Mouse (Mus musculus) adrenal gland, adult (tissue): Measurements from ENCODE around the gene Cldnd1.
A peak's percentile ranks its signal among the peaks of the same experiment; 100 is the strongest.

Experiments used
- DNase-seq, 2 experiments: peaks; one replicate each; pipeline ENCODE4 v3.0.0; 2022 to 2023; ENCODE audit warnings: low spot score in 1 of 2; ENCODE audit not compliant: inconsistent age in 2 of 2

Cldnd1 gene

GRCm38 (mm10) chr16:58727477-58728131 is at the start of gene Cldnd1:
Gene Cldnd1, plus strand, starts transcription at chr16:58727910.
- DNase-seq, result peak; percentile 97 to 99

GRCm38 (mm10) chr16:58678660-58679059 is 49.0 kb upstream of the Cldnd1 start:
- DNase-seq, result no peak

DNA sequence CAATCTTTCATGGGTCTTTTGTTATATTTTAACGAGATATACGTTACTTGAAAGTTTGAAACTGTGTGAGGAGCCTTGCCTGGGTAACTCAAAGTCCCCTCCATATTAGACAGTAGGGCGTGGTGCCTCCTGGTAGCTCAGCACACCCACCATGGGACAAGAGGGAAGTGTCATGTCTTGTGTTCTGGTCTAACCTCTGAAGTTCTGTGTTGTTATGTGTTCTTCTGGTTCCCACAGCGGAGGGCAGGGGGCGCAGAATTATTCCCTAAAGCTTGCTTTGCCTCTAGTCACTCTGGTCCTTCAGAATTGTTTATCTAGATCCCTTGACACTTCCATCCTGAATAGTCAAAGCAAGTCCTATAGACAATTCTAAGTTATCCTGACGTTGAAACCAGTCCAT is 45.7 kb upstream of the Cldnd1 start:
- DNase-seq, result no peak

DNA sequence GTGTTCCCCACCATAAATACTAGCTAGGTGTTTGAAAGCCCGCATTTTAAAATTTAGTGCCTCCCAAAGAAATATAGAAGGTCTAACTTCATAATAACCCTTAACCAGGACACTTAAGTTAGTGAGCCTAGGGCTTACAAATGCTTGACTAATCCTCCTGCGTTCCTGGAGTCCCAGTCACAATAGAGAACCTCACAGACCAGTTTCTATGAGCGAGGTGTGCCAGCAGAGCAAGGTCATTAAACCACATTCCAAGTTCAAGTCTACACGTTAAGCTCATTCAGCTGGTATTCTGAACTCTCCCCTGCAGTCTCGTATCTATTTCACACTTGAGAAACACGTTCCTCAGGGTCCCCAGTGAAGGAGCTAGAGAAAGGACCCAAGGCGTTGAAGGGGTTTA is 44.8 kb upstream of the Cldnd1 start:
- no peak for DNase-seq

GRCm38 (mm10) chr16:58683911-58684310 is 43.8 kb upstream of the Cldnd1 start:
- DNase-seq, result no peak

DNA sequence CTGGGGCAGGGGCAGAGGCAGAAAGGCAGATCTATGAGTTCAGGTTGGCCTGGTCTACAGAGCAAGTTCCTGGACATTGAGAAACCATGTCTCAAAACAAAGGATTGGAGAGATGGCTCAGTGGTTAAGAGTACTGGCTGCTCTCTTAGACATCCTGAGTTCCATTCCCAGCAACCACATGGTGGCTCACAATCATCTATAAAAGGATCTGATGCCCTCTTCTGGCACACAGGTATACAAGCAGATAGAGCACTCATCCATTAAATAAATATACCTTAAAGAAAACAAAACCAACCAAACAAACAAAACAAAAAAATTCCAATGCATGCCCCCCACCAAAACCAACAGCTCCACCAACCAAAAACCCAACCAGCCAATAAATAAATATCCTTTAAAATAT is 43.2 kb upstream of the Cldnd1 start:
- DNase-seq, result no peak

GRCm38 (mm10) chr16:58685548-58686537 is 41.9 kb upstream of the Cldnd1 start:
- no peak for DNase-seq

DNA sequence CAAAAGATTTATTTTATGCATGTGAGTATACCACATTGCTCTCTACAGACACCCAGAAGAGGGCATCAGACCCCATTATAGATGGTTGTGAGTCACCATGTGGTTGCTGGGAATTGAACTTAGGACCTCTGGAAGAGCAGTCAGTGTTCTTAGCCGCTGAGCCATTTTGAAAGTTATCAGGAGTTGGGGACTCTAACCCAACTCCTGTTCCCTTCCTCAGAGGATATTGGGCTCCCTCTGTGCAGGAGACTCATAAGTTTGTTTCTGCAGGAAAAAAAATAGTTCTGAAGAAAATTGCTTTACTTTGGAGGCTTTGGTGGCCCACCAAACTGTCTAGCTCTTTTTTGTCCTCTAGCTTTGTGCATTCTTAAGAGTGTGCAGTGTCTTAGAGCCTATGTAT is 39.2 kb upstream of the Cldnd1 start:
- DNase-seq, result no peak

DNA sequence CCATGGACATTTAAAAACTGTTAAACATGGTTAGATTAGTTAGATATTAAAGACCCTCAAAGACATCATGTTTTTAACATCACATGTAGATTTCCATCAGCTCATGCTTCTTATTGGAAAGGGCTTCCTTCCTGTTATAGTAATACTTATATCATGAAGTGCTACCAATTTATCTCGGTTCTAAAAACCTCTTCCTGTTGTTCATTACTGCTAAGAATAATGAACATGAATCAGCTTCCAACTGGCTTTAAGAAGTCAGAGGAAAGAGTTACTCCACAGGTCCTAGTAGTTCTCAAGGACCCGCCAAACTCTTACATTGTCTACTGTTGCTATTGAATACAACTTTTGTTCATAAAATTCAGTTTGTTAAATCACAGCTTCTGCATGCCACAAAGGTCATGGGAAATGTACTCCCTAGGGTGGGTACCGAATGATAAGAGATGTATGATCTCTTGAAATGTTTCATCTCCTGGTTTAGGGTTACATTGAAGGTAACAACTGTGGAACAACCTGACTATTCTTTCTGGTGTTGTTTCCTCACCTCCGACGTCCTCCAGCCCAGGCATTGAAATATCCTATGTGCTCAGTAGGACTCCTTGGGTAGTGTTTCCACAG is 38.0 kb upstream of the Cldnd1 start:
- DNase-seq, result no peak

GRCm38 (mm10) chr16:58690322-58690732 is 37.4 kb upstream of the Cldnd1 start:
- no peak for DNase-seq

DNA sequence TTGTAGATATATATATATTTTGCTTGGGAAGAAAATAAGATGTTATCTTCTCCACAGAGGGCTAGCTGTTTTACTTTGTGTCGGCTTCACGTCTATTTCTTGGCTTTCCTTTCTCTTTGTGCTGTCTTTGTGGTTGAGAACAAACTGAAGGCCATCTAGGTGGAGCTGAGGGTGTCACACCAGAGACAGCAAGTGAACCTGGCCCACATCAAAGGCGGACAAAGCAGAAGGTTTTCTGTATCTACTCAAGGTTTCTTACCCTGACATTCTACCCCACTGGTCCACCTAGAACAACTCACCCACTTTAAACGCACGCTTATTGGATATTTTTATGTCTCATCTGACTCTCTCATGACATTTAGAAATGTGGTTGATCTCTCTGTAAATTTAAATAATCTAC is 33.6 kb upstream of the Cldnd1 start:
- DNase-seq, result no peak

DNA sequence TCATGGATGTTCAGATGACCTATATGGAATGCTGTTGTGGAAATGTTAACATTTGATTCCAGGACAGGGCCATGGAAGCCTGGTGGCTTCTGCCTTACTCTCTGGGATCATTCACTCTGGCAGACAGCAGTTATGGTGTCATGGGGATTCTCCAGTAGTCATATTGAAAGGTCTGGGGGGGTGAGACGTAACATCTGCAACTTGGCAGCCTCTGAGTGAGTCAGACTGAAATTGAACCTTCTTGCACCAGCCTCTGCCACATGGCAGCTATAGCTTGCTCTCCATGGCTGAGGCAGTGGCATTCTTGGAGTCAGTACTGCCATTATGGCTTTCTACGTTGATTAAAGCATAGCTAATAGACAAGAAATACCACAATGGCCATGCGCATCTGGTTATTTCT is 30.9 kb upstream of the Cldnd1 start:
- DNase-seq, result no peak

- no peak for DNase-seq
These were observed 30.4 kb upstream of the Cldnd1 start for GRCm38 (mm10) chr16:58697261-58697660.

DNA sequence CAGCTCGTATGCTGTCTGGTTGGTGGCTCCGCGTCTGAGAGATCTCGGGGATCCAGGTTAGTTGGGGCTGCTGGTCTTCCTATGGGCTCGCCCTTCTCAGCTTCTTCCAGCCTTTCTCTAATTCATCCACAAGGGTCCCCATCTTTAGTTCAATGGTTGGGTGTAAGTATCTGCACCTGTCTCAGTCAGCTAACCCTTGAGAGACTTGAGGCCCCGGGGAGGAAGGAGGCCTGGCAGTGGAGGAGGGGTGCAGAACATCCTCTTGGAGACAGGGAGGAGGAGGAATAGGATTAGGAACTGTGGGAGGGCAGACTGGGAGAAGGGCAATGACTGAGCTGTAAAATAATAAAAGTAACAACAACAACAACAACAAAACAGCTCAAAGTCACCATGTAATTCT is 27.5 kb upstream of the Cldnd1 start:
- DNase-seq, result no peak

DNA sequence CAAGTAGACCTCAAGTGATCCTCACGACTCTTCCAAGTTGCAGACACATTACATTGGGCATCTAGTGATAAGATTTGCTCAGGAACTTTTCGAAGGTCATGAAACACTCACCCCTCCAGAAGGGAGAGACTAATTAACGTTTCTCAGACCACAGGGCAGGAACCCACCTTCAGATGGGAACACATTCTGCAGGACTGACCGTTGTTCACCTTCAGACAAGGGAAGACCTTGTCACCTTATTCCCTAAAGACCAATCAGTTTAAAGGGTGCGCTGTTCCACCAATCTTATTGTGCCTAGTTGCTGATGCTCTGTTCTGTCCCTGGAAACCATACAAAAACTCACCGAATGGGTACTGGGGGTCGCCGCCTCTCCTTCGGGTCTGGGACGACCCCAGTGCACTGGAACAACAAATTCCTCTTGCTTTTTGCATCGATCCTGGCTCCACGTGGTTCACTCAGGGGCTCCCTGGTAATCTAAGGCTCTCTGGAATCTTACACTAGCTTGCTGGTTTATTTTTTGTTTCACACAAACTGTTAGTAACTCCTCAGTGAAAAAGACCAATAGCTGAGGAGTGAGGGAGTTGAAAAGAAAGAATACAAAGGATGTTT is 26.8 kb upstream of the Cldnd1 start:
- no peak for DNase-seq

GRCm38 (mm10) chr16:58701779-58702178 is 25.9 kb upstream of the Cldnd1 start:
- DNase-seq, result peak; percentile 31 to 49

DNA sequence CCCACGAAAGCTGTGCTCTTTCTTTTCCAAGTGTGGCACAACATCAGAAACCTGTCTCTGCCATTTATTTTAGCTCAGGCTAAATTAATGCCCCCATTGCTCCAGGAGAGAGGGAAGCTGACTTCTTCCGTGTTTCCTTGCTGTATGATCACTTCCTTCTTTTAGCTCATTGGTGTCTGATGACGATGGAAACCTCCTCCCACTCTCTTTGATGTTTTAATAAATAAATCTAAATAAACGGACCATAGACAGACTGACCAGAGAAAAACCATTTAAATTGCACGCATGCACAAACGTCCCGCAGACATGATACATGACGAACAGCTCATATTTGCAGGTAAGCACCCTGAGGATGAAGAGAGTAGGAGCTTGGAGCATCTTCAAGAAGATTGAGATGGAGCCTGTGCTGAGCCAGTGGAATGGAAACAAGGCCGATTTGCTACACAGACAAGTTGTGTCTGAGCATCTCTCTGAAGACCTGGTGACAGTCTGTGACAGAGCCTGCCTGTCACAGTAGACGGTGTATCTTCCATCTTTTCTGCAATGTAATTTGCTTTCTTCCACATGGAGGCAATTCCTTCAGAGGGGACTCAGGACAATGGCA is 25.3 kb upstream of the Cldnd1 start:
- no peak for DNase-seq

DNA sequence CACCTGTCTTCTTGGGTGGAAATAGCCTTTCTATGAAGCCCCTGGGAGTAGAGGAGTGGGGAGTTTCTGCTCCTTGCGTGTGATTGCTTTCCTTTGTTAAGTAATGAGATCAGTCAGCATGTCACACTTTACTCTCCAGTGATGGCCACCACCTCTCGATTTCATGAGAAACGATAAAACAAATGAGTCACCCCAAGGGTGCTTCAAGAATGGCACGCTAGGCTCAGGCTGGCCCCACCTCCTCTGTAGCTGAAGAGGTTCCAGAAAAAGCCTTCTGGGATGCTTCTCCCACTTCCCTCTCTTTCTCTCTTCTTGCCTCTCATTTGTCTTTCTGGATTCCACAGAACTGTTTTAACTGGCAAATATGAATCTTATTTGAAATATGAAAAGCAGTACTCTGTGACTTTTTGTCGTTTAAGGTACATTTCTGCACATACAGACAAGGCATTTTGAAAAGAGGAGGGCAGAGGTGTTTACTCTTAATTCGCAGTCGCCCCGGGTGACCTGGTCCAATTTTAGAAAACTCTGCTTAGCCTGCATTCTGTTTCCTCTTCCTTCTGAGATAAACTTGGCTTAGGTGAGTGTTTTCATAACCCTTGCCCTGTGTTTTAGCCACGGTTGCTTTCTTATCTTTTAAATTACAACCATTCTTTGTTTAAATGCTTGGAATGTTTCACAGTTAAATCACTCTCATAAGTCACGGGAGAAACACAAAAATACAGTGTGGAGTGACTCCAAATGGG is 24.2 kb upstream of the Cldnd1 start:
- DNase-seq, result no peak

GRCm38 (mm10) chr16:58704999-58705398 is 22.7 kb upstream of the Cldnd1 start:
- no peak for DNase-seq

GRCm38 (mm10) chr16:58707276-58707905 is 20.3 kb upstream of the Cldnd1 start:
- DNase-seq, result no peak
